Mouse (Mus musculus) heart, postnatal 0 days (tissue): ENCODE measurements around the gene Mettl21a. TPM values are rescaled to one million over a fixed set of nuclear protein-coding genes. Genes with fewer than 3 reads are reported as not detected.

ENCODE experiments used
- ATAC-seq: fragments of 200-750 bp; cut with Nextera tagmentation; 2 replicates; pipeline ENCODE4 v1.8.0; 2017; ENCODE audit warnings: low read depth, moderate number of reproducible peaks, moderate library complexity; ENCODE audit not compliant: insufficient read depth
- DNase-seq: peaks from one replicate; pipeline ENCODE4 v3.0.0-alpha.2; 2016; ENCODE audit warnings: low spot score
- H3K27ac ChIP-seq: fragments of 300-500 bp; sonication (generic); 2 replicates; pipeline ENCODE4 v1.5.1; 2014; ENCODE audit warnings: low read depth, mild to moderate bottlenecking
- H3K27me3 ChIP-seq: fragments of 300-500 bp; sonication (generic); 2 replicates; pipeline ENCODE4 v1.6.1; 2014; ENCODE audit warnings: low read length, mixed read lengths; ENCODE audit not compliant: control insufficient read depth, insufficient read depth
- H3K36me3 ChIP-seq: fragments of 300-500 bp; sonication (generic); replicated peaks from 2 replicates; pipeline ENCODE4 v1.6.1; 2014; ENCODE audit warnings: low read length, mixed read lengths; ENCODE audit not compliant: control insufficient read depth, insufficient read depth
- H3K4me1 ChIP-seq: fragments of 300-500 bp; sonication (generic); 2 replicates; pipeline ENCODE4 v1.6.1; 2014; ENCODE audit warnings: antibody characterized with exemption; ENCODE audit not compliant: control insufficient read depth, insufficient read depth
- H3K4me2 ChIP-seq: fragments of 300-500 bp; sonication (generic); 2 replicates; pipeline ENCODE4 v1.6.1; 2014; ENCODE audit warnings: low read depth, mild to moderate bottlenecking, low read length, moderate library complexity
- H3K4me3 ChIP-seq: fragments of 300-500 bp; sonication (generic); 2 replicates; pipeline ENCODE4 v1.5.1; 2014; ENCODE audit warnings: low read depth, low read length
- H3K9ac ChIP-seq: fragments of 300-500 bp; sonication (generic); replicated peaks from 2 replicates; pipeline ENCODE4 v1.6.1; 2014; ENCODE audit warnings: low read depth, low read length, mixed read lengths
- H3K9me3 ChIP-seq: fragments of 300-500 bp; sonication (generic); replicated peaks from 2 replicates; pipeline ENCODE4 v1.6.1; 2016; ENCODE audit warnings: low read length; ENCODE audit not compliant: control insufficient read depth
- CTCF ChIP-seq: IDR thresholded peaks from 2 replicates; pipeline ENCODE4 v1.5.1; 2016; ENCODE audit warnings: antibody characterized with exemption, control low read depth, low read depth
- EP300 ChIP-seq: IDR thresholded peaks from 2 replicates; pipeline ENCODE4 v1.6.1; 2016; ENCODE audit warnings: antibody characterized with exemption, low read depth
- WGBS: fragments of 180-500 bp; shearing (Covaris S2); extraction: QIAGEN DNeasy Blood & Tissue Kit; methylation state at CpG from one replicate; pipeline ENCODE4 v1.1.7; 2014; 5-methylcytosine and 5-hydroxymethylcytosine counted together
- polyA plus RNA-seq: library from polyadenylated mRNA; unstranded; fragments of >200 nt; fragmentation: Nextera tagmentation; extraction: Ambion mirVana; gene quantifications from 2 replicates; pipeline ENCODE4 v1.2.1, GENCODE M21; 2015
- total RNA-seq: library from RNA; depleted of rRNA; stranded (reverse); fragments of >200 nt; gene quantifications from 2 replicates; pipeline ENCODE4 v1.2.3, GENCODE M21; 2014; ENCODE audit warnings: low replicate concordance; rRNA removed

Gene Mettl21a
- total and polyA plus RNA-seq, 2 experiments from 2014 or later, result 10.3 to 21.0 TPM

GRCm38 (mm10) chr1:64568206-64568605 is 48.8 kb downstream of the Mettl21a start:
- Histone ChIP-seq H3K4me2 (no peak overlapping the region), H3K36me3 (peaks cover 47% of the 10 kb centered on the region), H3K9me3 (no peaks in the 10 kb centered on the region), H3K4me3 (no peak overlapping the region), H3K27ac (no peak overlapping the region), H3K9ac (no peak overlapping the region), H3K27me3 (no peaks in the 10 kb centered on the region), H3K4me1 (no peaks in the 10 kb centered on the region)
- DNase-seq, result no peak
- no peak for ATAC-seq
- no peak for TF ChIP-seq EP300
- no peak for TF ChIP-seq CTCF

GRCm38 (mm10) chr1:64560105-64560504 is 56.9 kb downstream of the Mettl21a start:
- WGBS, result 75% methylated on average over 3 of the region's 3 CpGs
- Histone ChIP-seq H3K4me2 (no peak overlapping the region), H3K9ac (no peak overlapping the region), H3K36me3 (peaks cover 36% of the 10 kb centered on the region), H3K9me3 (no peaks in the 10 kb centered on the region), H3K4me3 (no peak overlapping the region), H3K27me3 (no peaks in the 10 kb centered on the region), H3K4me1 (no peaks in the 10 kb centered on the region), H3K27ac (no peak overlapping the region)
- DNase-seq, result no peak
- no peak for TF ChIP-seq EP300
- TF ChIP-seq CTCF, result no peak
- ATAC-seq, result no peak

Other genes starting within 250 kb of the Mettl21a start
- 27.8 and 37.4 TPM in 2 replicates for gene Creb1, start 84.6 kb downstream of the Mettl21a start, total RNA-seq
- gene Creb1, start 84.6 kb downstream of the Mettl21a start, polyA plus RNA-seq, result 9.9 and 11.2 TPM in 2 replicates
- gene Ccnyl1, start 73.2 kb upstream of the Mettl21a start, total RNA-seq, result 9.7 and 12.7 TPM in 2 replicates
- 2.5 and 3.4 TPM in 2 replicates for gene Ccnyl1, start 73.2 kb upstream of the Mettl21a start, polyA plus RNA-seq
- 6.0 and 17.9 TPM in 2 replicates for gene Fzd5, start 120.5 kb upstream of the Mettl21a start, total RNA-seq
- 1.3 and 1.4 TPM in 2 replicates for gene Fzd5, start 120.5 kb upstream of the Mettl21a start, polyA plus RNA-seq